Mouse (Mus musculus) erythroblast, embryonic 14.5 days (primary cell): ENCODE data around the gene Cenpv. TPM values are rescaled to one million over a fixed set of nuclear protein-coding genes. Genes with fewer than 3 reads are reported as not detected.

Experiments used
- H3K27me3 ChIP-seq: 2 replicates; pipeline ENCODE4 v1.6.1; 2012; ENCODE audit warnings: inconsistent platforms; ENCODE audit not compliant: control insufficient read depth
- H3K36me3 ChIP-seq: 2 replicates; pipeline ENCODE4 v1.6.1; 2012; ENCODE audit warnings: mild to moderate bottlenecking, inconsistent platforms; ENCODE audit not compliant: control insufficient read depth
- H3K4me1 ChIP-seq: 2 replicates; pipeline ENCODE4 v1.6.1; 2012; ENCODE audit warnings: inconsistent platforms; ENCODE audit not compliant: control insufficient read depth
- H3K4me3 ChIP-seq: replicated peaks from 2 replicates; pipeline ENCODE3; 2012; ENCODE audit warnings: moderate library complexity, mild to moderate bottlenecking, inconsistent platforms
- H3K9me3 ChIP-seq: 2 replicates; pipeline ENCODE4 v1.6.1; 2012; ENCODE audit warnings: low read length, inconsistent platforms, mixed read lengths; ENCODE audit not compliant: control insufficient read depth
- GATA1 ChIP-seq: IDR thresholded peaks from 2 replicates; pipeline ENCODE4 v1.6.1; 2012; ENCODE audit warnings: low read length, inconsistent platforms, mixed read lengths
- TAL1 ChIP-seq: IDR thresholded peaks from 3 replicates; pipeline ENCODE4 v1.6.1; 2012; ENCODE audit warnings: low read length, inconsistent platforms, mixed read lengths
- polyA plus RNA-seq: library from polyadenylated mRNA; stranded (reverse); fragments of >175 nt; gene quantifications from 2 replicates; pipeline ENCODE4 v1.2.3, GENCODE M21; 2012

Gene Cenpv
- polyA plus RNA-seq: 1.4 and 1.9 TPM in 2 replicates

- Histone ChIP-seq H3K4me1 (peaks cover 19% of the 10 kb centered on the region), H3K27me3 (peaks cover 51% of the 10 kb centered on the region), H3K4me3 (peak within 1 kb of the TSS; percentile 84), H3K9me3 (no peaks in the 10 kb centered on the region), H3K36me3 (peaks cover 6% of the 10 kb centered on the region)
- TF ChIP-seq GATA1: no peak
- no peak for TF ChIP-seq TAL1
These were observed at the start of gene Cenpv for GRCm38 (mm10) chr11:62539089-62539890. Gene Cenpv (minus strand): TSS chr11:62539261.

GRCm38 (mm10) chr11:62587034-62587433, 48.0 kb upstream of the Cenpv start:
- Histone ChIP-seq H3K4me1 (peaks cover 19% of the 10 kb centered on the region), H3K27me3 (no peaks in the 10 kb centered on the region), H3K36me3 (no peaks in the 10 kb centered on the region), H3K9me3 (no peaks in the 10 kb centered on the region), H3K4me3 (no peak overlapping the region)
- TF ChIP-seq TAL1: no peak
- no peak for TF ChIP-seq GATA1

- no peak overlapping the region for H3K4me3 ChIP-seq
- TF ChIP-seq GATA1 (no peak), TAL1 (no peak)
- no peaks in the 10 kb centered on the region for H3K36me3 ChIP-seq
- H3K4me1 ChIP-seq: peaks cover 24% of the 10 kb centered on the region
- H3K9me3 ChIP-seq: no peaks in the 10 kb centered on the region
- no peaks in the 10 kb centered on the region for H3K27me3 ChIP-seq
These were observed 45.7 kb upstream of the Cenpv start for GRCm38 (mm10) chr11:62584671-62585206.

- H3K27me3 ChIP-seq: no peaks in the 10 kb centered on the region
- TF ChIP-seq GATA1: no peak
- no peak for TF ChIP-seq TAL1
- no peaks in the 10 kb centered on the region for H3K9me3 ChIP-seq
- H3K4me3 ChIP-seq: no peak overlapping the region
- peaks cover 24% of the 10 kb centered on the region for H3K4me1 ChIP-seq
- no peaks in the 10 kb centered on the region for H3K36me3 ChIP-seq
These were observed 44.0 kb upstream of the Cenpv start for GRCm38 (mm10) chr11:62583031-62583430.

GRCm38 (mm10) chr11:62576530-62577152, 37.6 kb upstream of the Cenpv start:
- TF ChIP-seq TAL1 (no peak), GATA1 (no peak)
- peaks cover 34% of the 10 kb centered on the region for H3K4me1 ChIP-seq

GRCm38 (mm10) chr11:62575659-62576438, 36.8 kb upstream of the Cenpv start:
- Histone ChIP-seq H3K9me3 (no peaks in the 10 kb centered on the region), H3K27me3 (peaks cover 11% of the 10 kb centered on the region), H3K4me1 (peaks cover 34% of the 10 kb centered on the region), H3K36me3 (no peaks in the 10 kb centered on the region), H3K4me3 (peak overlapping the region; percentile 59)
- no peak for TF ChIP-seq TAL1
- no peak for TF ChIP-seq GATA1

More at GRCm38 (mm10) chr11:62576530-62577152, 37.6 kb upstream of the Cenpv start:
- H3K9me3 ChIP-seq: no peaks in the 10 kb centered on the region
- no peaks in the 10 kb centered on the region for H3K36me3 ChIP-seq
- H3K4me3 ChIP-seq: peak overlapping the region; percentile 59
- H3K27me3 ChIP-seq: peaks cover 11% of the 10 kb centered on the region

- TF ChIP-seq TAL1 (no peak), GATA1 (no peak)
- Histone ChIP-seq H3K27me3 (peaks cover 11% of the 10 kb centered on the region), H3K36me3 (no peaks in the 10 kb centered on the region), H3K4me1 (peaks cover 30% of the 10 kb centered on the region), H3K4me3 (peak overlapping the region; percentile 59), H3K9me3 (no peaks in the 10 kb centered on the region)
These were observed 36.2 kb upstream of the Cenpv start for GRCm38 (mm10) chr11:62575297-62575658.

- TF ChIP-seq GATA1 (no peak), TAL1 (no peak)
- peaks cover 11% of the 10 kb centered on the region for H3K27me3 ChIP-seq
- no peaks in the 10 kb centered on the region for H3K9me3 ChIP-seq
- H3K4me3 ChIP-seq: no peak overlapping the region
- no peaks in the 10 kb centered on the region for H3K36me3 ChIP-seq
- H3K4me1 ChIP-seq: peaks cover 28% of the 10 kb centered on the region
These were observed 35.6 kb upstream of the Cenpv start for GRCm38 (mm10) chr11:62574703-62575085.
